Mouse (Mus musculus): ENCODE data around the gene AC124108.1. TPM values are rescaled to one million over a fixed set of nuclear protein-coding genes. Genes with fewer than 3 reads are reported as not detected.

AC124108.1 gene
- total and polyA plus RNA-seq, 2 experiments from 2014 or later: 0.54 to 3.9 TPM

DNA sequence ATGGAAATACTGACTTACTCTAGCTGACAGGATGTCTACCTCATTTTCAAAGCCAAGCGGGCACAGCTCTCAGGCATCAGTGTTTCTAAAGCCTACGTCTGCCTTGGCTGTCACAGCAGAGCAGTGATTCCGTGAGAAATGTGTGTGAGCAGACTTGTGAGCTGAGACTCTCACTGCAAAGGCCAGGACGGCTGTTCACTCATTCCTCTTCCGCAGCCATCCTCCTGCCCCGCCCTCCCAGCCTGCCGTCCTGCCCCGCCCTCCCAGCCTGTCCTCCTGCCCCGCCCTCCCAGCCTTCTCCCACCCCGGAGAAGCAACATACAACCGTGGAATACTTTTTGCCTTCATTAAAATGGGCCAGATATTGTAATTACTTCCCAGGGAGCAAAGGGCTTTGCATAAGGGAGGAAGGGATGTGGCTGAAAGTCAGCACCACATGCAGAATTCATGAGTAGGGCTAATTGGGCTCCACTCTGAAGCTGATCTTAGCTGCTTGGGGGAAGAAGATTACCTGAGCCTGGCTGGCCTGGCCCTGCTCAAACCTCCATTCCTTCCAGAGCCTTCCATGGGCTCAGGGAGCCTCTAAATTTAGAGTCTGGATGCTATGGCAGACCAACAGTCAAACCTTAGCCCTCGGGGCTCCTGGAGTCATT, 23.0 kb upstream of the AC124108.1 start:
- no peaks in the 10 kb centered on the region for H3K36me3 ChIP-seq (ENCODE audit: insufficient read depth, low read length)
- peak overlapping the region; percentile 72 for H3K27ac ChIP-seq (ENCODE audit: low read depth, low read length)
- no peak overlapping the region for H3K4me3 ChIP-seq (ENCODE audit: low read depth, low read length)
- no peaks in the 10 kb centered on the region for H3K27me3 ChIP-seq (ENCODE audit: insufficient read depth, low read length)
- H3K9ac ChIP-seq (replicated peaks; ENCODE audit: low read length, poor library complexity, severe bottlenecking): no peak overlapping the region
- H3K4me1 ChIP-seq (ENCODE audit: insufficient read depth, low read length): 0 out of 2 replicates have a peak, but pooled peaks cover 4% of the 10 kb centered on the region
- no peaks in the 10 kb centered on the region for H3K9me3 ChIP-seq (ENCODE audit: low read length)
- WGBS: 9% methylated on average over 11 of the region's 12 CpGs
- no peak for TF ChIP-seq CTCF (IDR thresholded peaks at IDR 0.05)
- H3K4me2 ChIP-seq (ENCODE audit: low read depth, low read length, poor library complexity, severe bottlenecking): peak overlapping the region; percentile 25
- DNase-seq (ENCODE audit: low spot score) (peak; percentile 40), ATAC-seq (ENCODE audit: low FRiP score) (peak; percentile 61)

DNA sequence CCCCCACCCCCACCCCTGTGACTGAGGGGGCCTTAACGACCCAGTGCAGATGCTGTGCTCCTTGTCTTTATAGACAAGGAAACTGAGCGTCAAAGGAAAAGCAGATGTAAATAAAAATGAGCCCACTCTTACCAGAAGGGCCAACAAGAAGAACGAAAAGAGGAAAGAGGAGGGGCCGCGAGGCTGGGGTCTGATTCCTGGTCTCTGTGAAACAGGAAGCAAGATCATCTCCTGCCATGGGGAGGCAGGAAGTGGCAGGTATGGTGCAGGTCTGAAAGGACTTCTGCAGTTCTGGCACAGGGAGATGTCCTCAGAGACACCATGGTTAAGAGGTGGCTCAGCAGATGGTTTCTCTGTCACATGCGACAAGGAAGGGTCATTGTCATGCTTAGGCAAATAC, 20.6 kb upstream of the AC124108.1 start:
- 60% methylated on average over 6 of the region's 6 CpGs for WGBS
- Histone ChIP-seq H3K9ac (replicated peaks; ENCODE audit: low read length, poor library complexity, severe bottlenecking) (no peak overlapping the region), H3K4me1 (ENCODE audit: insufficient read depth, low read length) (0 out of 2 replicates have a peak, but pooled peaks cover 4% of the 10 kb centered on the region), H3K9me3 (ENCODE audit: low read length) (no peaks in the 10 kb centered on the region), H3K27me3 (ENCODE audit: insufficient read depth, low read length) (no peaks in the 10 kb centered on the region), H3K4me2 (ENCODE audit: low read depth, low read length, poor library complexity, severe bottlenecking) (no peak overlapping the region), H3K4me3 (ENCODE audit: low read depth, low read length) (no peak overlapping the region), H3K27ac (ENCODE audit: low read depth, low read length) (no peak overlapping the region), H3K36me3 (ENCODE audit: insufficient read depth, low read length) (no peaks in the 10 kb centered on the region)
- TF ChIP-seq CTCF (IDR thresholded peaks at IDR 0.05): no peak
- ATAC-seq (ENCODE audit: low FRiP score) (no peak), DNase-seq (ENCODE audit: low spot score) (no peak)

DNA sequence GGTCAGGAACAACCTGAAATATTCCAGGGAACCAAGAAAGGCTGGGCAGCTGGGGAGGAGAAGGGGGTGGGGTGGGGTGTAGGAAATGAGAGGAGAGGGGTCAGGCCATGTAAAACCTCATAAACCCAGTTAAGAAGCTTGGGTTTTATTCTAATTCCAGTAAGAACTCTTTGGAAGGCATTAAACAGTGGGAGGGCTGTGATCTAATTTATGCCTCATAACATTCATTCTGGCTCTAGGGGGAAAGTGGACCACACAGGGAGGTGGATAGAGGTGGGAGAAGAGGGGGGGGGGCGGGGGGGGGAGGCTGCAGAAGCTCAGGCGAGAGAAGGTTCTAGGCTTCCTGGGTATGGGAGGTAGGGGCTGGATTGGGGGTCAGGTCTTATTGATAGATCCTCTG, 19.6 kb upstream of the AC124108.1 start:
- Histone ChIP-seq H3K36me3 (ENCODE audit: insufficient read depth, low read length) (no peaks in the 10 kb centered on the region), H3K4me2 (ENCODE audit: low read depth, low read length, poor library complexity, severe bottlenecking) (no peak overlapping the region), H3K4me3 (ENCODE audit: low read depth, low read length) (no peak overlapping the region), H3K27me3 (ENCODE audit: insufficient read depth, low read length) (no peaks in the 10 kb centered on the region), H3K27ac (ENCODE audit: low read depth, low read length) (no peak overlapping the region), H3K9me3 (ENCODE audit: low read length) (no peaks in the 10 kb centered on the region), H3K4me1 (ENCODE audit: insufficient read depth, low read length) (0 out of 2 replicates have a peak, but pooled peaks cover 4% of the 10 kb centered on the region), H3K9ac (replicated peaks; ENCODE audit: low read length, poor library complexity, severe bottlenecking) (no peak overlapping the region)
- WGBS: 17% methylated on average over 1 of the region's 2 CpGs
- ATAC-seq (ENCODE audit: low FRiP score) (no peak), DNase-seq (ENCODE audit: low spot score) (no peak)
- TF ChIP-seq CTCF (IDR thresholded peaks at IDR 0.05): no peak

DNA sequence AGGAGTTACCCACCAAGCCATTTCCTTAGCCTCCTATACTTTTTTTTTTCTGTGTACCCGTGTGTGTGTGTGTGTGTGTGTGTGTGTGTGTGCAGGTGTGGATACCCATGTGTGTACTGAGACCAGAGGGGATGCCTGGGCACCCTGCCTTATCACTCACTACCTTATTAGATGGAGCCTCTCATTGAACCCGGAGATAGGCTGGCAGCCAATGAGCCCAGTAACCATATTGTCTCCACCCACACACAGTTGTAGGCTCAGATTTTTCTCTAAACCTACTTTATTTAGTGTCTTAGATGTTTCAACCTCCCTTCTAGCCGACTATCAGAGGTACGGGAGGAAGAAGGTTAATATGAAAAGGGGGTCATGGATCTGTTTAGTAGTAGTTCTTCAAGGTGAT, 5.0 kb upstream of the AC124108.1 start:
- Histone ChIP-seq H3K9me3 (ENCODE audit: low read length) (no peaks in the 10 kb centered on the region), H3K9ac (replicated peaks; ENCODE audit: low read length, poor library complexity, severe bottlenecking) (no peak overlapping the region), H3K4me3 (ENCODE audit: low read depth, low read length) (no peak overlapping the region), H3K4me2 (ENCODE audit: low read depth, low read length, poor library complexity, severe bottlenecking) (no peak overlapping the region), H3K27me3 (ENCODE audit: insufficient read depth, low read length) (no peaks in the 10 kb centered on the region), H3K4me1 (ENCODE audit: insufficient read depth, low read length) (no peaks in the 10 kb centered on the region), H3K36me3 (ENCODE audit: insufficient read depth, low read length) (no peaks in the 10 kb centered on the region), H3K27ac (ENCODE audit: low read depth, low read length) (no peak overlapping the region)
- no peak for TF ChIP-seq CTCF (IDR thresholded peaks at IDR 0.05)
- no peak for ATAC-seq (ENCODE audit: low FRiP score)
- 82% methylated on average over 4 of the region's 4 CpGs for WGBS
- DNase-seq (ENCODE audit: low spot score): no peak

DNA sequence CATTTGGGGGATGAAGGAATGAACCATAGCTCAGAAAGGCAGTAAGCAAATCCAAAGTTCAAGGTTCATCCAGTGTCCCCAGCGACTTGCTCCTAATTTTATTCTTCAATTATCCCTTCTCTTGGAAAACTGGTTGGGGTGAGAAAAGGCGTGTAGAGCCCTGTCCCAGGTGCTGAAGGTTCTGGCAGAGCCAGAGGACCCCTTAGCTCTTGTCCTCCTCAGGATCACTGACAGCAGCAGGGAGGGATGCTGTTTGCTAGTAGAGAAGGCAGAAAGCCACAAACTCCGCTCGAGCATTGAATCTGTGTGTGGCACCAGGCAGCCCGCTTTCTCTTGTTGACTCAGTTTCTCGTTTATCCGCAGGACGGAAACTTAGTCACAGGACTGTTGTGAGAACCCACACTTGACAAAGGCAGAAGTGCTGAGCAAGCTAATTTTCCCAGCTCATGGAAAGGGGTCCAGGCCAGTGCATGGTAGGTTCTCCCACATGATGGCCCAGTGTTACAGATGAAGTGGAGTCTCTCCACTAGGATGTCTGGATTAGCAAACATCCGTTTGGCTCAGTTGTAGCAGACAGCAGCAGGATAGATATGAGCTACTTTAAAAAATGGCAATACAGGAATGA, 2.7 kb upstream of the AC124108.1 start:
- Histone ChIP-seq H3K27me3 (ENCODE audit: insufficient read depth, low read length) (no peaks in the 10 kb centered on the region), H3K9me3 (ENCODE audit: low read length) (no peaks in the 10 kb centered on the region), H3K4me1 (ENCODE audit: insufficient read depth, low read length) (peaks cover 11% of the 10 kb centered on the region), H3K4me2 (ENCODE audit: low read depth, low read length, poor library complexity, severe bottlenecking) (no peak overlapping the region), H3K36me3 (ENCODE audit: insufficient read depth, low read length) (no peaks in the 10 kb centered on the region), H3K4me3 (ENCODE audit: low read depth, low read length) (no peak overlapping the region), H3K9ac (replicated peaks; ENCODE audit: low read length, poor library complexity, severe bottlenecking) (no peak overlapping the region), H3K27ac (ENCODE audit: low read depth, low read length) (peak overlapping the region; percentile 99; the same call in 1 of the 2 replicates)
- DNase-seq (ENCODE audit: low spot score) (no peak), ATAC-seq (ENCODE audit: low FRiP score) (no peak)
- WGBS: 66% methylated on average over 9 of the region's 9 CpGs
- no peak for TF ChIP-seq CTCF (IDR thresholded peaks at IDR 0.05)

DNA sequence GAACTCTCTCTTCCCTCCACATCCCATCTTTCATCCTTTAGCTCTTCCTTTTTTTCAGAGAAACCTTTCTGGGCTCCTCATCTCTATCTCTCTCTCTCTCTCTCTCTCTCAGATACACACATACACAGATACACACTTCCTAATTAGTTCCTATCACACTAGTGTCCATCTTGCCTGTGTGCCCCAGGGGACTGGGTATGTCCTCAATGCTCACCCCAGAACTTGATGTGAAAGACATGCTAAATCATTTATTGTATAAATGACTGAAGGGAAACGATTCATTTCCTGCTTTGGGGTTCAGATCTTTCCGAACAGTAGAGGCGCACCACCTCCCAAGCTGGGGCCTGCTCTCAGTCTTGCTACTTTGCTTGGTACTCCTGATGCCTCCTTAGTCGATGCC, 2.0 kb upstream of the AC124108.1 start:
- Histone ChIP-seq H3K4me2 (ENCODE audit: low read depth, low read length, poor library complexity, severe bottlenecking) (peak overlapping the region; percentile 76), H3K9ac (replicated peaks; ENCODE audit: low read length, poor library complexity, severe bottlenecking) (peak overlapping the region; percentile 97; the same call in 1 of the 2 replicates), H3K36me3 (ENCODE audit: insufficient read depth, low read length) (no peaks in the 10 kb centered on the region), H3K27me3 (ENCODE audit: insufficient read depth, low read length) (no peaks in the 10 kb centered on the region), H3K27ac (ENCODE audit: low read depth, low read length) (peak overlapping the region; percentile 99; the same call in 1 of the 2 replicates), H3K4me1 (ENCODE audit: insufficient read depth, low read length) (peaks cover 18% of the 10 kb centered on the region), H3K4me3 (ENCODE audit: low read depth, low read length) (0 out of 2 replicates have a peak overlapping the region, but pooled peaks have one; percentile 83), H3K9me3 (ENCODE audit: low read length) (no peaks in the 10 kb centered on the region)
- peak; percentile 36; the same call in 1 of the 2 replicates for TF ChIP-seq CTCF (IDR thresholded peaks at IDR 0.05)
- DNase-seq (ENCODE audit: low spot score): no peak
- ATAC-seq (ENCODE audit: low FRiP score): no peak
- WGBS: 34% methylated on average over 4 of the region's 4 CpGs

All from midbrain, postnatal 0 days (tissue).